Mouse (Mus musculus) liver, embryonic 11.5 days (tissue): ENCODE measurements at regions not wholly inside any gene's neighbourhood (a gene's known extent, or its start where the extent isn't known, plus 50 kb on each side); places are given as distances from the start of the nearest gene placed in this dataset.

Experiments used
- ATAC-seq: fragments of 200-750 bp; cut with Nextera tagmentation; replicated peaks from 2 replicates; pipeline ENCODE4 v1.8.0; 2017; ENCODE audit warnings: moderate number of reproducible peaks, mild to moderate bottlenecking, moderate TSS enrichment, moderate library complexity; ENCODE audit not compliant: low FRiP score
- DNase-seq: peaks from one replicate; pipeline ENCODE4 v3.0.0-alpha.2; 2017; ENCODE audit warnings: low spot score
- H3K27ac ChIP-seq: fragments of 300-500 bp; sonication (generic); 2 replicates; pipeline ENCODE4 v1.5.1; 2014; ENCODE audit warnings: mild to moderate bottlenecking, low read depth, low read length, control low read depth
- H3K27me3 ChIP-seq: fragments of 300-500 bp; sonication (generic); replicated peaks from 2 replicates; pipeline ENCODE4 v1.6.1; 2014; ENCODE audit warnings: low read length, mixed read lengths; ENCODE audit not compliant: control insufficient read depth, insufficient read depth
- H3K36me3 ChIP-seq: fragments of 300-500 bp; sonication (generic); 2 replicates; pipeline ENCODE4 v1.6.1; 2014; ENCODE audit warnings: mild to moderate bottlenecking, low read length, moderate library complexity, mixed read lengths; ENCODE audit not compliant: control insufficient read depth, insufficient read depth
- H3K4me1 ChIP-seq: fragments of 300-500 bp; sonication (generic); replicated peaks from 2 replicates; pipeline ENCODE4 v1.6.1; 2014; ENCODE audit warnings: low read length, mixed read lengths; ENCODE audit not compliant: control insufficient read depth, insufficient read depth
- H3K4me2 ChIP-seq: fragments of 300-500 bp; sonication (generic); 2 replicates; pipeline ENCODE4 v1.6.1; 2014; ENCODE audit warnings: mild to moderate bottlenecking, control low read depth, moderate library complexity
- H3K4me3 ChIP-seq: fragments of 300-500 bp; sonication (generic); 2 replicates; pipeline ENCODE4 v1.5.1; 2014; ENCODE audit warnings: low read depth, low read length, control low read depth
- H3K9ac ChIP-seq: fragments of 300-500 bp; sonication (generic); 2 replicates; pipeline ENCODE4 v1.6.1; 2014; ENCODE audit warnings: low read depth, low read length, control low read depth
- H3K9me3 ChIP-seq: fragments of 300-500 bp; sonication (generic); 2 replicates; pipeline ENCODE4 v1.6.1; 2016; ENCODE audit warnings: low read length, inconsistent platforms, mixed read lengths; ENCODE audit not compliant: control insufficient read depth
- WGBS: fragments of 180-500 bp; shearing (Covaris S2); extraction: QIAGEN DNeasy Blood & Tissue Kit; methylation state at CpG from one replicate; pipeline ENCODE4 v1.1.7; 2014; 5-methylcytosine and 5-hydroxymethylcytosine counted together

DNA sequence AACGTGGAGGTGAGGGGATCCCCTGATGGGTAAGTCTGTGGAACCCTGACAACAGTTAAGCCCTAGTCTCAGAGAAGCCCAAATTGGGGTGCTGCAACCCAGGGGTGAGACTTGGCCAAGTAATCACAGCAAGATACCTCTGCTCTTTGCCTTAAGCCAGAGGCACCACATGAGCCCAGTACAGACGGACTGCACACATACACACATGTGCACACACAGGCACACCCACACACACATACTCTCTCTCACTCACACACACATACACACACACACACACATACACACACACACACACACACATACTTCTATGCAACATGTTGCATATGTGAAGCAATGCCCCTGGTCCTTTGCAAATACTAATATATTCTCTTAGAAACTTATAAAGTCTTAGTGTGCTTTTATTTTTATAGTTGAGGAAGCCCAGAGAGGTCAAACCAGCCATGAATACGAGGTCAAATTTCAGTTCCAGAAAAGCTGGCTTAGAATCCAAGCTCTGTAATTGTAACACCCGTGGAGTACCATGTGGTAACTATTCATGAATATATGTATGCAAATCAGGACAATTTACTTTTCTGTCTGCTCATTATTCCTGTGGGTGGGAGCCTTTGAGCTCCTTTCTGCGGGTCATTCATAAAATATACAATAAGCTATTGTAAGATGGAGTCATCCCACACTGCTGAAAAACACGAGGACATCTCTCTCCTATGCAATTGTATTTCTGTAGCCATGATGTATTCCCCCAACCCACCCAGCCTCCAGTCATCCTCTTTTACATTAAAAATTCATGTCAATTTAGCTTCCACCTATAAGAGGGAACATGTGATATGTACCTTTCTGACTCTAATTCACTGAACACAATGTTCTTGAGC, 189.2 kb upstream of the Ipo5 start:
- ATAC-seq (no peak), DNase-seq (no peak)
- no peaks in the 10 kb centered on the region for H3K27me3 ChIP-seq
- no peaks in the 10 kb centered on the region for H3K4me1 ChIP-seq
- H3K27ac ChIP-seq: no peak overlapping the region
- 77% methylated on average over 6 of the region's 6 CpGs for WGBS
- H3K4me2 ChIP-seq: no peak overlapping the region
- no peak overlapping the region for H3K4me3 ChIP-seq
- no peaks in the 10 kb centered on the region for H3K36me3 ChIP-seq
- no peaks in the 10 kb centered on the region for H3K9me3 ChIP-seq
- H3K9ac ChIP-seq: no peak overlapping the region

DNA sequence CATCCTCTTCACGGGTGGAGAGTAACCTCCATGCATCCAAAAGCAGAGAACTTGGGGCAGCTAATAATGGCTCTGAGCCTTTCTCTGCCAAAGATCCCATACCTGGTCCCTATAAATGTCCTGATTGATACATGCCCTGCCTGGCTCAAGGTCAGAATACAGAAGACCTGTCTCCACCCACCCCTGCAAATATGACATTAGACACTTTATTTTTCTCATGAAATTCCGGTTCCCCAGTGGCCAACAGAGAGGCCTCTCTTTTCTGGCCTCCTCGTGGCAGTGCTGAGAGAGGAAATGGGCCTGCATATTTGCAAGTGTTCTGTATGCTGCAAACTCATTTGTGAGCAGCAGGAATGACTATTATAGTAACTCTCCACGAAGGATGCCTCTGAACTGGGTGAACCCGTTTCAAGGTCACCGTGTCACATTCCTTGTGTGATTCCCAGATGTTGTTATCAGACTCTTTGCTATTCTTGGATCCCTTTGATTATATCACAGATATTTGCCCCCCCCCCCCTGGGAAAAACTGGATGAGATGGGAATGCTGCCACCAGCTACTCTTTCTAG, 188.4 kb upstream of the Ipo5 start:
- ATAC-seq (no peak), DNase-seq (no peak)
- Histone ChIP-seq H3K4me2 (no peak overlapping the region), H3K27ac (no peak overlapping the region), H3K9ac (no peak overlapping the region), H3K27me3 (no peaks in the 10 kb centered on the region), H3K9me3 (no peaks in the 10 kb centered on the region), H3K4me1 (no peaks in the 10 kb centered on the region), H3K36me3 (no peaks in the 10 kb centered on the region), H3K4me3 (no peak overlapping the region)
- WGBS: 65% methylated on average over 6 of the region's 6 CpGs

DNA sequence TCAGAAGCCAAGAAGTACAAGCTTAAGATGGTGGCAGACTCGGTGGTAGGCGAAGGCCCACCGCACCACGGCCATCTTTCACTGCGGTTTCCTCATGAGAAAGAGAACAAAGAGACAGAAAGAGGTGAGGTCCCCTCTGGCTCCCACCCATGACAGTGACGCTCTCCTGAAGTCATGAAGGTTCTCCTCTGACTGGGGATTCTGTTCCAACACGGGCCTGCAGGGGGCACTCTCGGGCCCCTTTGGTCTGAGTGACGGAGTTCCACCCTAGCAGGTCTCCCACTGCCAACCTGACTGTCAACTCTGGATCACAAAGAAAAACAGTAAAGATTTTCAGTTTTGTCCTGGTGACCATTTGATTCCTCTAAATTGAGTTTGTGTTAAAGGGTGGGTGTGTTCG, 182.9 kb upstream of the Ipo5 start:
- ATAC-seq (no peak), DNase-seq (no peak)
- no peaks in the 10 kb centered on the region for H3K27me3 ChIP-seq
- H3K9me3 ChIP-seq: no peaks in the 10 kb centered on the region
- H3K9ac ChIP-seq: no peak overlapping the region
- no peak overlapping the region for H3K27ac ChIP-seq
- WGBS: 78% methylated on average over 10 of the region's 10 CpGs
- H3K36me3 ChIP-seq: no peaks in the 10 kb centered on the region
- no peaks in the 10 kb centered on the region for H3K4me1 ChIP-seq
- H3K4me3 ChIP-seq: no peak overlapping the region
- H3K4me2 ChIP-seq: no peak overlapping the region

DNA sequence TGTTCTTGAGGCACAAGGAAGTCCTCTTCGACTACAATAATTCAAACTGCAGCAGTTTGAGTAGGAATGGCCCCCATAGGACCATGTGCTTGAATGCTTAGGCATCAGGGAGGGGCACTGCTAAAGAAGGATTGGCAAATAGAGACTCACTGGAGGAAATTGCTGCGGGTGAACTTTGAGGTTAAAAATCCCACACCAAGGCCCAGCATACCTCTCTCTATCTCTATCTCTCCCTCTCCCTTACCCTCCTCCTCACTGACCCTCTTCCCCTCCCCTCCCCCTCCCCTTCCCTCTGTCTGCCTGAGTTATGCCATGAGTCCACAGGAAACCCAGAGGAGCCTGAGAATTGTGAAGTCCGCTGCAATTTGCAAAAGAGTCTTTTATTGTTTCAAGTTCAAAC, 180.8 kb upstream of the Ipo5 start:
- H3K4me2 ChIP-seq: no peak overlapping the region
- no peak overlapping the region for H3K27ac ChIP-seq
- H3K9me3 ChIP-seq: no peaks in the 10 kb centered on the region
- no peak overlapping the region for H3K9ac ChIP-seq
- no peaks in the 10 kb centered on the region for H3K4me1 ChIP-seq
- H3K27me3 ChIP-seq: no peaks in the 10 kb centered on the region
- DNase-seq: no peak
- H3K4me3 ChIP-seq: no peak overlapping the region
- no peak for ATAC-seq
- no peaks in the 10 kb centered on the region for H3K36me3 ChIP-seq
- WGBS: 31% methylated on average over 3 of the region's 3 CpGs

DNA sequence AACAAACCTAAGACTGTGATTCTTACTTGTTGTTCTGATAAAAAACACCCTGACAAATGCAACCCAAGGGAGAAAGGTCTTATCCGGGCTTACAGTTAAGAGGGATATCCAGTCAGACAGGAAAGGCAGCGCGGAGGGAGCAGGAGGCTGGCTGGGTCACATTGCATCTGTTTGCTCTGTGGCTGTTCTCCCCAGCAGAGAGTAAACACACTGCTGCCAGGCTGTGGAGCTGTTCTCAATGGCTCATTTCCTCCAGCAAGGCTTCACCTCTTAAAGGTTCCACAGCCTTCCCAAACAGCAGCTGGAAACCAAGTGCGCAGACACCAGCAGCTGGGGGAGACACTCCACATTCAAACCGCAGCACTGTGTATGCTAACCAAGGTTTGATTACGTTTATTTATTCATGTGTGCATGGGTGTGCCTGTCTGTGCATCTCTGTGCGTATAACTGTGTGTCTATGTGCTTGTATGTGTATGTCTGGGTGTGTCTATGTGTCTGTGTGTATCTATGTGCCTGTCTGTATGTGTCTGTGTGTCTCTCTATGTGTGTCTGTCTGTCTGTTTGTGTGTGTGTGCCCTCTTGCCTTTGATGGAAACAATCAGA, 179.2 kb upstream of the Ipo5 start:
- H3K9me3 ChIP-seq: no peaks in the 10 kb centered on the region
- no peak overlapping the region for H3K4me3 ChIP-seq

DNA sequence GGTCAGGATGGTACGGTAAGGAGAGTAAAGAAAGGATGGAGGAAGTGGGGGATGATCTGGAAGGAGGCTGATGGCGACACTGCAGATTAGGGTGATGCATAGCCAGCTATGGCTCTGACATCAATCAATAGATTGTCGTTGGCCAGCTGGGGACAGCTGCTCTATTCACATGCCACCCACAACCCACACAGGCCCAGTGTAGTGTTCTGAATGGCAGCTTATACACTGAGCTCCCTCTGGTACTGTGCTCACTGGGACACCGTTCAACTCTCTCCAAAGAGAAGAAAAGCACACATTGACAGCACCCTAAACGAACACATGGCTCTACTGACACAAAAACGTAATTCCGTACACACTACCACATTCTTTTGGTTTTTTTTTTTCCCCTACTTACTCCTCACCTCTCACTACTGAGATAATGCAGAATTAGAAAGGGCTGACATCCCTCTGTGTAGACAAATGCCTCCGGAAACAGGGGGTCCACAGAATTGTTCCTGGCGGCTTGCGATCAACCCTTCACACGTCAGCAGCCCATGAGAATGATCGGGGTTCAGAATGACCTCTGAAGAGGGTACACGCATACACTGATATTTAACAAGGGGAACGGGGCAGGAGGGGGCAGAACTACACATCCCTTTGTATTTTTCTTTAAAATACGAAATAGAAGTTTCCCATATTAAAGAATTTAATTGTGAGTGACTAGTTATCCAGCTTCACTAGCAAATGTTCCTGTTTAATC, 178.5 kb upstream of the Ipo5 start:
- H3K4me2 ChIP-seq: no peak overlapping the region
- no peak overlapping the region for H3K4me3 ChIP-seq
- H3K27ac ChIP-seq: no peak overlapping the region
- 73% methylated on average over 15 of the region's 15 CpGs for WGBS
- H3K4me1 ChIP-seq: no peaks in the 10 kb centered on the region
- H3K9ac ChIP-seq: no peak overlapping the region
- no peaks in the 10 kb centered on the region for H3K27me3 ChIP-seq
- no peak for DNase-seq
- no peaks in the 10 kb centered on the region for H3K9me3 ChIP-seq
- H3K36me3 ChIP-seq: no peaks in the 10 kb centered on the region
- ATAC-seq: no peak

More for the DNA sequence above, 179.2 kb upstream of the Ipo5 start:
- Histone ChIP-seq H3K9ac (no peak overlapping the region), H3K27ac (no peak overlapping the region), H3K4me1 (no peaks in the 10 kb centered on the region), H3K27me3 (no peaks in the 10 kb centered on the region), H3K4me2 (no peak overlapping the region), H3K36me3 (no peaks in the 10 kb centered on the region)
- 58% methylated on average over 7 of the region's 7 CpGs for WGBS
- DNase-seq (no peak), ATAC-seq (no peak)

DNA sequence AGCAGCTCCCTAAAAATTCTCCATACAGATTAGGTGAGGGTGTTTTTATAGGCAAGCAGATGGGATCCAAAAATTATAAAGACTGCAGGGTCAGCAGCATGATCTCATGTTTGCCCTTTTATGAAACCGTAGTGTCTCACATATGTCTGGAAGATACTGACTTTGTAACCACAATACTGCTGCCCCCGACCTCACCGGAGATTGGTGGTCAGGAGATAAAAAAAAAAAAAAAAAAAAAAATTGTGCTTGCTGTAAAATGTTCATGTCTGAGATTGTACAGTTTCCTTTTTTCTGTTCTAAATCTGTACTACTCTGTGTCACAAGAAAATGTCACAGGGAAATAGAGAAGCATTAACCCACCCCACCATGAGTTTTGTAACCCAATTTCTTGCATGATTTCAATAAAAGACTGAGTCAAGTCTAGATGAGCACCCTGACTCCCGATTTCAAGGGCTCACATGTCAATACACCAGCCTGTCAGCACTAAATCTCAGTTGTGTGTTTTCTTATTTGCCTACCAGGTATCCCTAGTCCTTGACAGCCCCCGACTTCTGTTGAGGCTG, 169.5 kb upstream of the Ipo5 start:
- DNase-seq: no peak
- Histone ChIP-seq H3K27me3 (no peaks in the 10 kb centered on the region), H3K27ac (no peak overlapping the region), H3K4me1 (no peaks in the 10 kb centered on the region), H3K4me2 (no peak overlapping the region), H3K4me3 (no peak overlapping the region), H3K9me3 (no peaks in the 10 kb centered on the region), H3K36me3 (no peaks in the 10 kb centered on the region), H3K9ac (no peak overlapping the region)
- no peak for ATAC-seq
- 66% methylated on average over 5 of the region's 5 CpGs for WGBS

DNA sequence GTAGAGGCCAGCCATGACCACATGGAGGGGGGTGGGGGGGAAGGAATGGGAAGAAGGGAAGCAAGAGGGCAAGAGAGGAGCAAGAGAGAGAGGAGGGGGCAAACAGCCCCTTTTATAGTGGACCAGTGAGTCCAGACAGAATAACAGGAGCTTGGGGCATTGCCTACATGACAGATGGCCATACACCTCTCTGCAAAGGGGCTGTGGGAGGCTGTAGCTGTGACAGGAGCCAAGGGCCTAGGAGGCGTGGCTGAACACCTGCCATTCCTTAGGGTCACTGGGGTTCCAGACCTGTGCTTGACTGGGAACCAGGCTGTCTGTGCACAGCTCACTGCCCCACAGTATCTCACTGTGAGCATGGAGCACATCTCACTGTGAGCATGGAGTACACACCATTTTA, 157.0 kb upstream of the Ipo5 start:
- no peak overlapping the region for H3K4me3 ChIP-seq
- H3K27ac ChIP-seq: no peak overlapping the region
- H3K4me2 ChIP-seq: no peak overlapping the region
- no peak overlapping the region for H3K9ac ChIP-seq
- 50% methylated on average over 1 of the region's 1 CpGs for WGBS
- DNase-seq: no peak
- no peaks in the 10 kb centered on the region for H3K4me1 ChIP-seq
- H3K9me3 ChIP-seq: no peaks in the 10 kb centered on the region
- ATAC-seq: no peak
- H3K36me3 ChIP-seq: no peaks in the 10 kb centered on the region
- H3K27me3 ChIP-seq: no peaks in the 10 kb centered on the region
